Mouse (Mus musculus): Measurements from ENCODE around the gene Kcnk7. TPM values are rescaled to one million over a fixed set of nuclear protein-coding genes. Genes with fewer than 3 reads are reported as not detected.

Kcnk7 gene
- total RNA-seq, 2 experiments from 2014 or later = not detected

DNA sequence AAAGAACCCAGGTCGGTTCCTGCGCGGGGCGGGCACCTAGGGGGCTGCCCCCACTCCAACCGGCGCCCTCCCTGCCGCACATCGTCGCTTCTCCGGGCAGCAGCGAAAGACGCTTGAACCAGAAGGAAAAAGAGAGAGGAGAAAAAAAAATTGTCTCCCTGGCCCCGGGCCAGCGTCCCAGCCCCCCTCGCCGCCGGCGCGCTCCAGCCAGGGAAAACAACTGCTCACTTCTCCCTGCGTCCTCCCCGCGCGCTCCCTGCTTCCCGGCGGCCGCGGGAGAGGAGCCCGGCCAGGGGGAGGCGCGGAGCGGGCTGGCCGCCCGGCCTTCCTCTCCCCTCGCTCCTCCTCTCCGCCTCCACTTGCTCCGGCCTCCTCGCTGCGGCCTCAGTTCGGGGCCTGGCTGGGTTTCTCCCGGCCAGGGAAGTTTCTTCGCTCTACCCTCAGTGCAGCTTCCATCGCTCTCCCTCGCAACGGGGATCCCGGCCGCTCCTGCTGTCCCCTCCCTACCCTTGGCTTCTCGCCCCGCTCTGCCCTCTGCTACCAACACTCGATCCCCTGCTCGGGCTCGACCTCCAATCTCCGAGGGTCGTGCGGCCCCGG is 37.6 kb downstream of the Kcnk7 start:
- DNase-seq (ENCODE audit: low spot score in 2 of 2) = peak; percentile 67 to 70
- intact Hi-C loops (cut with DNase I) = no loop called here

DNA sequence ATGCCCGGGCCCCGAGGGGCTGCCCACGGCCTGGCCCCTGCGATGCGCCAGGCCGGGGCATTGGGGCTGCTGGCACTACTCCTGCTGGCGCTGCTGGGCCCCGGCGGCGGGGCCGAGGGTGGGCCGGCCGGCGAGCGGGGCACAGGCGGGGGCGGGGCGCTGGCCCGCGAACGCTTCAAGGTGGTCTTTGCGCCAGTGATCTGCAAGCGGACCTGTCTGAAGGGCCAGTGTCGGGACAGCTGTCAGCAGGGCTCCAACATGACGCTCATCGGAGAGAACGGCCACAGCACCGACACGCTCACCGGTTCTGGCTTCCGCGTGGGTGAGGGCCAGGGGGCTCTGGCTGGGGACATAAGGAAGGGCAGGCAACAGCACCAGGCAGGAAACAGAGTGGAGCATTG is 38.1 kb downstream of the Kcnk7 start:
- intact Hi-C loops (cut with DNase I) = no loop called here
- no peak for DNase-seq (ENCODE audit: low spot score in 2 of 2)

DNA sequence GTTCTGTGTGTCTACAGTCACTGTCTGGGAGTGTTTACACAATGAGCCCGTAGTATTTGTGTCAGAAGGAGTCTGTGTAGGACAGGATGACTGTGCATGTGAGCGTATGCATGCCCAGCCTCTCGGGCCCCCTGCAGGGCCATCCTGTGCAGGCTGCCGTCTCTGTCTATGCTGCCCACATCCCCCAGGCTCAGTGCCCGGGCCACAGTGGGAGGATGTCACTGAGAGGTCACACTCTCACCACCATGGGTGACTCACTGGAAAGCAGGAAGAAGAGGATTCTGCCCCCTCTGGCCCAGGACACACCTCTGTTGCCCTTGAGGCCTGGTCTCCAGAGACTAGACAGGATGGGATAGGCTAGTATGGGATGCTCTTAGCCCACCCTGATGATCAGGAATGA is 39.4 kb downstream of the Kcnk7 start:
- intact Hi-C loops (cut with DNase I) = no loop called here
- DNase-seq (ENCODE audit: low spot score in 2 of 2) = no peak

DNA sequence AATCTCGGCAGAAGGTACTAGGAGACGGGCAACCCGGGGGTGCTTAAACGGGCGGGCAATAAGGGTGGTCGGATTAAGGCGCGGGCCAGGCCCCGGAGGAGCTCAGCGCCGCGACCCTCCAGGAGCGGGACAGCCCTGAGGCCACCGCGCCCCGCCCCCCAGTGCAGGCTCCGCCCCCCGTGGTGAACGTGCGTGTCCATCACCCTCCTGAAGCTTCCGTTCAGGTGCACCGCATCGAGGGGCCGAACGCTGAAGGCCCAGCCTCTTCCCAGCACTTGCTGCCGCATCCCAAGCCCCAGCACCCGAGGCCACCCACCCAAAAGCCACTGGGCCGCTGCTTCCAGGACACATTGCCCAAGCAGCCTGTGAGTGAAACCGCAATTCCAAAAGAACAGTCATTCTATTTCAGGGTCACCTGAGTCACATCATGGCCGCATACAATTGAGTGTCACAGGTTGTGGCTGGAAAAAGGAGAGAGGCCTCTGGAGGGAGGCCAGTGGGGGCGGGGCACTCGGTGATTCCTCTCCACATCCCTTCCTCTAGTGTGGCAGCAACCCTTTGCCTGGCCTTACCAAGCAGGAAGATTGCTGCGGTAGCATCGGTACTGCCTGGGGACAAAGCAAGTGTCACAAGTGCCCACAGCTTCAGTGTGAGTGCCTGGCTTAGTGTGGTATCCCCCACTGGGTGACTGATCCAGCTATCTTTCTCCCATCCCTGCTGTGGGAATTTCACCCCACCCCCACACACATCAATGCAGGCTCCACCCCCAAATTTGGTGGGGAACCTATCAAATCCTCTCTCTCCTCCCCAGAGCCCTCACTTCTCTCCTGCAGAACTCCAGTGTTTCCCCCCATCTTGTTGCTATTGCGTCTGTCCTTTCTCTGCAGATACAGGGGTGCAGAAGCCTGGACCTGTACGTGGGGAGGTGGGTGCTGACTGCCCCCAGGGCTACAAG is 41.9 kb downstream of the Kcnk7 start:
- intact Hi-C loops (cut with DNase I) = no loop called here
- DNase-seq (ENCODE audit: low spot score in 2 of 2) = no peak

DNA sequence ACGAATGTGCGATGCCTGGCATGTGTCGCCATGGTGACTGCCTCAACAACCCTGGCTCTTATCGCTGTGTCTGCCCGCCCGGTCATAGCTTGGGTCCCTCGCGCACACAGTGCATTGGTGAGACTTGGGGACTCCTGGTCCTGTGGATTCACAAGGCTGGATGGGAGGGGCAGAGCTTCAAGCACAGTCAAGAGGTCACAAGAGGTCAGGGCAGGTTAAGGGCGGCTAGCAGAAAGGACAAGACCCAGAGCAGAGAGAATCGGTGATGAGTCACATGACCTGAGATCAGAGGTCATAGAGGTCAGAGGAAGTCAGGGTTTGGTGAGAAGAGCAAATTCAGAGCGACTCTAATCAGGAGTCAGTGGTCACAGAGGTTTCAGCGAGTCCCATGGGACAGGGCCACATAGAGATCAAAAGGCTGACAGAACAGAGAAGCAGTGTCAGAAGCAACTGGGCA is 42.8 kb downstream of the Kcnk7 start:
- DNase-seq (ENCODE audit: low spot score in 2 of 2) = no peak
- intact Hi-C loops (cut with DNase I) = no loop called here

DNA sequence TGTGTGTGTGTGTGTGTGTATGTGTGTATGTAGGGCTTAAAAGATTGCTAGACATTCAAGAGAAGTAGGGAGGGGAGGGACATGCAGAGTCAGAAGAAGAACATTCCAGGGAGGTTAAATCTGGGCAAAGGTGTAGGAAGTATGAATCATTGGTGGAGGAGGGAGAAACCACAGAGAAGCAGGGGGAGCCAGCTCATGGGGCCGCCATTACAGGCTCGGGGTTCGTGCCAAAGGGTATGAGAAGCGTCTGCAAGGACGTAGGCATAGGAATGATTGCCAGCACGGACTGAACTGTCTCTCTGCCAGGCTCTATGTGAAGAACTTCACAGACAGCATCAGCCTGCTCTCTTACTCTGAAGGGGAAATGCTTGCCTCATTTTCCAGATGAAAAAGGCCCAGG is 45.3 kb downstream of the Kcnk7 start:
- intact Hi-C loops (cut with DNase I) = no loop called here
- no peak for DNase-seq (ENCODE audit: low spot score in 2 of 2)

DNA sequence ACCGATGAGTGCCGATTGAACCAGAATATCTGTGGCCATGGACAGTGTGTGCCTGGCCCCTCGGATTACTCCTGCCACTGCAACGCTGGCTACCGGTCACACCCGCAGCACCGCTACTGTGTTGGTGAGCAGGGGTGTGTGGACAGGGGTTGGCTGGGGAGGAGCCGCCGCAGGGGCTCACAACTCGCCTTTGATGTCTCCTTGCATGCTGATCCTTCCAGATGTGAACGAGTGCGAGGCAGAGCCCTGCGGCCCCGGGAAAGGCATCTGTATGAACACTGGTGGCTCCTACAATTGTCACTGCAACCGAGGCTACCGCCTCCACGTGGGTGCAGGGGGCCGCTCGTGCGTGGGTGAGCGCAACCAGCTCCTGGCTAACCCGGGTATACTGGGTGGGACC is 46.8 kb downstream of the Kcnk7 start:
- no peak for DNase-seq (ENCODE audit: low spot score in 2 of 2)
- intact Hi-C loops (cut with DNase I) = no loop called here

DNA sequence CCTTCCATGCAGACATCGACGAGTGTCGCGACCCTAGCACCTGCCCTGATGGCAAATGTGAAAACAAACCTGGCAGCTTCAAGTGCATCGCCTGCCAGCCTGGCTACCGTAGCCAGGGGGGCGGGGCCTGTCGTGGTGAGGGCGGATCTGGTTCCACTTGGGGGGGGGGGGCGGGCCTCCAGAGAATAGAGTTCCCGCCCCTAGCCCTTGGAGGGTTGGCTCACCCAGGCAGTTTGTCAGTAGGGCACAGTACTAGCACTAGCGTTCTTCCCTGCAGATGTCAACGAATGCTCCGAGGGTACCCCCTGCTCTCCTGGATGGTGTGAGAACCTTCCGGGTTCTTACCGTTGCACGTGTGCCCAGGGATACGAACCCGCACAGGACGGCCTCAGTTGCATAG is 47.6 kb downstream of the Kcnk7 start:
- intact Hi-C loops (cut with DNase I) = no loop called here
- no peak for DNase-seq (ENCODE audit: low spot score in 2 of 2)

DNA sequence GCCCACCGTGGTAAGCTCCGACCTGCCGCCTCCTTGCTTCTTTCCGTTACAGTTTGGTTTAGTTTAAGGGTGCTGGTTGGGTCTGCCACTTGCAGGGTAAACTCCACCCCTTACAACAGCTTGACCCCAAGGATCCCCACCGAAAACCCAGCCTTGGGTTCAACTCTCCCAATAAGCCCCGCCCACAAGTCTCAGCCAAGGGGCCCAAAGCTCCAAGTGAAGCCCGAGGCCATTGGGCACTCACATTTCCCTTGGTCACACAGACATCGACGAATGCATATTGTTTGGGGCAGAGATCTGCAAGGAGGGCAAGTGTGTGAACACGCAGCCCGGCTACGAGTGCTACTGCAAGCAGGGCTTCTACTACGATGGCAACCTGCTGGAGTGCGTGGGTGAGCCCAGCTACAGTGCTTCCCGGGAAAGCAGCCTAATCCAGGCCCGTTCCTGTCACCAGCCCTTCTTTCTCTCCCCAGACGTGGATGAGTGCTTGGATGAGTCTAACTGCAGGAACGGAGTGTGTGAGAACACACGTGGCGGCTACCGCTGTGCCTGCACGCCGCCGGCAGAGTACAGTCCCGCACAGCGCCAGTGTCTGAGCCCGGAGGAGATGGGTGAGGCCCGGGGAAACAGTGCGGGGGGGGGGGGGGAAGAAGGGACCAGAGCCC is 52.3 kb downstream of the Kcnk7 start:
- peak; percentile 85 to 95 for DNase-seq (ENCODE audit: low spot score in 2 of 2)
- intact Hi-C loops (cut with DNase I) = no loop called here

Small RNA genes within 50 kb of the gene (microRNA-seq; reads per million reads assigned to microRNA genes)
- gene Mir6987 = 2.1 to 3.4 reads per million in 2 experiments

Other genes starting within 250 kb of the Kcnk7 start
- gene Ccdc85b, start 246.5 kb upstream of the Kcnk7 start, total RNA-seq (2021) = 10 to 100 TPM; 25.8 to 26.3 TPM
- 10 to 100 TPM; 82.9 to 86.6 TPM for gene Fibp, start 243.8 kb upstream of the Kcnk7 start, total RNA-seq (2021)
- 1 to 10 TPM; 2.2 to 2.7 TPM for gene Ctsw, start 235.9 kb upstream of the Kcnk7 start, total RNA-seq (2021)
- gene Efemp2, start 230.4 kb upstream of the Kcnk7 start, total RNA-seq (2021) = 10 to 100 TPM; 14.5 to 15.9 TPM
- 10 to 100 TPM; 33.7 to 37.0 TPM for gene Mus81, start 216.0 kb upstream of the Kcnk7 start, total RNA-seq (2021)
- gene Cfl1, start 213.9 kb upstream of the Kcnk7 start, total RNA-seq (2021) = 1,000 to 10,000 TPM; 1,767 to 1,844 TPM
- 1 to 10 TPM; 5.9 to 6.0 TPM for gene 1700020D05Rik, start 200.6 kb upstream of the Kcnk7 start, total RNA-seq (2021)
- 10 to 100 TPM; 78.7 to 83.6 TPM for gene Snx32, start 193.8 kb upstream of the Kcnk7 start, total RNA-seq (2021)
- not detected for gene Ovol1, start 143.7 kb upstream of the Kcnk7 start, total RNA-seq (2021)
- 1 to 10 TPM; 7.4 to 8.2 TPM for gene Ap5b1, start 136.3 kb upstream of the Kcnk7 start, total RNA-seq (2021)
- gene Rnaseh2c, start 102.5 kb upstream of the Kcnk7 start, total RNA-seq (2021) = 10 to 100 TPM; 83.1 to 98.5 TPM
- 10 to 100 TPM; 76.1 to 81.7 TPM for gene Kat5, start 94.1 kb upstream of the Kcnk7 start, total RNA-seq (2021)
- 10 to 100 TPM; 22.0 to 23.9 TPM for gene Rela, start 66.9 kb upstream of the Kcnk7 start, total RNA-seq (2021)
- 10 to 100 TPM; 23.9 to 24.4 TPM for gene Sipa1, start 40.7 kb upstream of the Kcnk7 start, total RNA-seq (2021)
- 10 to 100 TPM; 12.6 to 15.9 TPM for gene Map3k11, start 15.6 kb upstream of the Kcnk7 start, total RNA-seq (2021)
- gene Pcnx3, start 15.5 kb upstream of the Kcnk7 start, total RNA-seq (2021) = 10 to 100 TPM; 63.6 to 65.1 TPM
- gene Ehbp1l1, start 21.9 kb downstream of the Kcnk7 start, total RNA-seq (2021) = 10 to 100 TPM; 36.6 to 37.7 TPM
- 10 to 100 TPM; 38.7 to 39.2 TPM for gene Fam89b, start 25.3 kb downstream of the Kcnk7 start, total RNA-seq (2021)
- 10 to 100 TPM; 26.6 to 29.0 TPM for gene Ltbp3, start 36.5 kb downstream of the Kcnk7 start, total RNA-seq (2021)
- gene Scyl1, start 67.1 kb downstream of the Kcnk7 start, total RNA-seq (2021) = 10 to 100 TPM; 77.7 to 79.5 TPM
- 10 to 100 TPM; 11.1 to 12.1 TPM for gene Frmd8, start 170.9 kb downstream of the Kcnk7 start, total RNA-seq (2021)
- gene Slc25a45, start 173.4 kb downstream of the Kcnk7 start, total RNA-seq (2021) = 1 to 10 TPM; 2.8 to 3.0 TPM
- 1 to 10 TPM; 5.6 to 5.9 TPM for gene Tigd3, start 189.8 kb downstream of the Kcnk7 start, total RNA-seq (2021)
- 10 to 100 TPM; 87.6 to 90.4 TPM for gene Dpf2, start 208.6 kb downstream of the Kcnk7 start, total RNA-seq (2021)
- 1 to 10 TPM; 7.1 to 8.0 TPM for gene Cdc42ep2, start 220.4 kb downstream of the Kcnk7 start, total RNA-seq (2021)